Mouse (Mus musculus): ENCODE data around the gene Zfp740.

DNA sequence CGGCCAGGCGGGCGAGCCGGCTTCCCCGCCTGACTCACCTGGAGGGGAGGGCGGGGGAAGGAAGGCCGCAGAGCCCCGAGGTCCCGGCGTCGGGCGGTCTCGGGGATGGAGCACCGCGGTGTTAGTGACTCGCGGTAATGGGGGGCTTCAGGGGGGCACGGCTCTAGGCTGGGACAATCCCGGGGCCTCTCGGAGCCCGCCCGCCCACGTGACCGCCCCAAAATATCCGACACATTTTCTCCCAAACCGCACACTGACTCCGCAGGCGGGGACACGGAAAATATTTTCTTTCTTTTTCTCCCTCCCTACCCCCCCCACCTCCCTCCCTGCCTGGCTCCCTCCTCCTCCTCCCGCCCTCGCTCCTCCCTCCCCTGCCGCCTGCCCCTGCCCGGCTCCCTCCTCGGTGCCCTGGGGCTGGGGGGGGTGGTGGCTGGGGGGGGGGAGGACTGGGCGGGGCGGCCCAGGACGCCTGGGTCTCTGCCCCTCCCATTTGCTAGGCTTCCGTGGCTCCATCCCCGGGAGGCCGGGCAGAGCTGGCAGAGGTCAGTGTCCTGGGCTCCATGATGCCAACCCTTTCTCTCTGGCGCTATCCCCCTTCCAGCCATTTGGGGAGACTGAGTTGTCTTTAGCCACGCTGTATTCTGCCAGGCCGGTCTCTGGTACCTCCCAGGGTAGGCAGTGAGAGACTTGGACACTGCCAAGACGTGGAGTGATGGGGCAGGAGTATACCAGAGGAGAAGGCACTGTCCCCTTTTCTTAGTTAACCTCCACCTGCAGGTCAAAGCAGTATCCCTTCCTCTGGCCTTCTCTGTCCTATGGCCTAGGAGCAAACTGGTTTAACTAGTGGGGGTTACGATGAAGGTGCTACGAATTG lies 54.4 kb downstream of the Zfp740 start, which contains the start of gene Rarg:
- no peak for TF ChIP-seq EP300 (IDR thresholded peaks at IDR 0.05; ENCODE audit: low read length)
- no peak for TF ChIP-seq MAFK (IDR thresholded peaks at IDR 0.05; ENCODE audit: insufficient replicate concordance, low read length)
- TF ChIP-seq GABPA (IDR thresholded peaks at IDR 0.05; ENCODE audit: insufficient replicate concordance, low read depth, low read length) = no peak
- TF ChIP-seq PAX5 (IDR thresholded peaks at IDR 0.05; ENCODE audit: low read length) = no peak
- no peak for TF ChIP-seq MAX (IDR thresholded peaks at IDR 0.05; ENCODE audit: low read length)
- TF ChIP-seq CTCF (conservative IDR thresholded peaks at IDR 0.05 in 1 of 2, IDR thresholded peaks at IDR 0.05 in 1 of 2; ENCODE audit: low read depth in 2 of 2, low read length in 2 of 2) = no peak
- no peak for TF ChIP-seq ZKSCAN1 (IDR thresholded peaks at IDR 0.05; ENCODE audit: borderline replicate concordance, low read depth, low read length)
- TF ChIP-seq SMC3 (IDR thresholded peaks at IDR 0.05; ENCODE audit: low read depth, low read length) = no peak
- no peak for TF ChIP-seq POLR2AphosphoS2 (IDR thresholded peaks at IDR 0.05; ENCODE audit: low read depth, low read length)
- TF ChIP-seq ZC3H11A (IDR thresholded peaks at IDR 0.05; ENCODE audit: low read depth, low read length) = no peak

Data from CH12.LX (cell line).